Mouse (Mus musculus): Measurements from ENCODE around the gene Gng5. TPM values are rescaled to one million over a fixed set of nuclear protein-coding genes. Genes with fewer than 3 reads are reported as not detected.

Gng5 gene
- polyA plus RNA-seq, 1 experiment from 2014 or later, result 1,038 TPM

DNA sequence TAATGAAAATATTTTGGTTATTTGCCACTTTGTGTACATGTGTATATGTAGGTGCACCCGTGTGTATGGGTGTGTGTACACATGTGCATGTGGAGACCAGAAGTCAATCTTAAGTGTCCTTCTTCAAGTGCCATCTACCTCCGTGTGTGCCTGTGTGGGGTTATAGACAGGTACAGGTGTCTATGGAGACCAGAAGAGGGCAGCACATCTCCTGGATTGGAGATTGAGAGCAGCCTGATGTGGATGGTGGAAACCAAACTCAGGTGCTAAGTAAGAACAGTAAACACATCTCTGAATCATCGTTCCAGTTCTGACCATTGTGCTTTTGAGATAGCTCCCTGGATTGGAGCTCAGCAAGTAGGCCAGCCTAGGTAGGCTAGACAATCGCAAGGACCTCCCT is 13.1 kb upstream of the Gng5 start:
- no peak for ATAC-seq (ENCODE audit: low FRiP score, low TSS enrichment)
- Histone ChIP-seq H3K9me3 (ENCODE audit: control insufficient read depth, low read length) (no peaks in the 10 kb centered on the region), H3K27me3 (ENCODE audit: control insufficient read depth, insufficient read depth, low read length) (no peaks in the 10 kb centered on the region), H3K4me2 (replicated peaks; ENCODE audit: low read depth, low read length) (no peak overlapping the region), H3K4me3 (ENCODE audit: low read length) (no peak overlapping the region), H3K27ac (ENCODE audit: low read depth, low read length) (no peak overlapping the region), H3K36me3 (ENCODE audit: control insufficient read depth, insufficient read depth, low read length) (no peaks in the 10 kb centered on the region), H3K4me1 (ENCODE audit: control insufficient read depth, insufficient read depth, low read length) (no peaks in the 10 kb centered on the region), H3K9ac (ENCODE audit: low read depth, low read length) (no peak overlapping the region)
- 86% methylated on average over 4 of the region's 4 CpGs for WGBS

DNA sequence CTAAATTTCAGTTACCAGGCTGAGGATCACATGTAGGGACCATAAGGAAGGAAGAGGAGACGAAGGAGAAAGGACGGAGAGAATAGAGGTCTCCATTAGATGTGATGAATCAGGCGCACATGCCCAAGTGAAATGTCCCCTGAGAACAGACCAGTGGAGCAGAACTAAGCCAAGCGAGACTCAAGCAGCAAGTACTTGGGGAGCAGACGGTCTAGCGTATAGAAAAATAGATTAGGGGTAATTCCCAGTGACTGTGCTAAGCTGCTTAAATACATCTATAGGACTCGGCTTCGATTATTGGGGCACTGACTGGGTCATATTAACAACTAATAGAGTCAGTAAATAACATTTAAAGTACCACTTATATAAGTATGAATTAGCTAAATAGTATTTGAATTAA is 4.7 kb upstream of the Gng5 start:
- no peaks in the 10 kb centered on the region for H3K36me3 ChIP-seq (ENCODE audit: control insufficient read depth, insufficient read depth, low read length)
- no peak overlapping the region for H3K4me3 ChIP-seq (ENCODE audit: low read length)
- H3K4me1 ChIP-seq (ENCODE audit: control insufficient read depth, insufficient read depth, low read length), result no peaks in the 10 kb centered on the region
- no peak overlapping the region for H3K9ac ChIP-seq (ENCODE audit: low read depth, low read length)
- H3K27me3 ChIP-seq (ENCODE audit: control insufficient read depth, insufficient read depth, low read length), result no peaks in the 10 kb centered on the region
- no peak for ATAC-seq (ENCODE audit: low FRiP score, low TSS enrichment)
- 78% methylated on average over 8 of the region's 8 CpGs for WGBS
- no peak overlapping the region for H3K4me2 ChIP-seq (replicated peaks; ENCODE audit: low read depth, low read length)
- no peaks in the 10 kb centered on the region for H3K9me3 ChIP-seq (ENCODE audit: control insufficient read depth, low read length)
- no peak overlapping the region for H3K27ac ChIP-seq (ENCODE audit: low read depth, low read length)

DNA sequence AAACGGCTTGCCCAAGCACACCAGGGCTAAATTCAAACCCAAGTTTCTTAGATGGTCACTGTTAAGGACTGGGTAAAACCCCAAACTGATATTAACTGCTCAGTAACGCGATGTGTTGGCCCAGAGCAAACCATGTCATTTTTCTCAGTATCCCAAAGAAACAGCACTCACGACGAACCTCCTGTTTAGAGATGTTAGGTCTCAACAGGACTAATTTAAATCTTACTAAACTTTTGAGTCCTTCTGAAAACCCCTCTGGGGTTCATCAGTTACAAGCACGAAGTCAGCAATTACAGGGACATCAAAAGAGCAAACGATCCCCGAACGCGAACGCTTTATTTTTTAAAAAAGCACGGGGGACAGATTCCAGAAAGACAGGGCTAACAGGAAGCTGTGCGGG is 618 bp upstream of the Gng5 start:
- H3K9ac ChIP-seq (ENCODE audit: low read depth, low read length), result peak overlapping the region; percentile 82
- WGBS, result 2% methylated on average over 13 of the region's 13 CpGs

DNA sequence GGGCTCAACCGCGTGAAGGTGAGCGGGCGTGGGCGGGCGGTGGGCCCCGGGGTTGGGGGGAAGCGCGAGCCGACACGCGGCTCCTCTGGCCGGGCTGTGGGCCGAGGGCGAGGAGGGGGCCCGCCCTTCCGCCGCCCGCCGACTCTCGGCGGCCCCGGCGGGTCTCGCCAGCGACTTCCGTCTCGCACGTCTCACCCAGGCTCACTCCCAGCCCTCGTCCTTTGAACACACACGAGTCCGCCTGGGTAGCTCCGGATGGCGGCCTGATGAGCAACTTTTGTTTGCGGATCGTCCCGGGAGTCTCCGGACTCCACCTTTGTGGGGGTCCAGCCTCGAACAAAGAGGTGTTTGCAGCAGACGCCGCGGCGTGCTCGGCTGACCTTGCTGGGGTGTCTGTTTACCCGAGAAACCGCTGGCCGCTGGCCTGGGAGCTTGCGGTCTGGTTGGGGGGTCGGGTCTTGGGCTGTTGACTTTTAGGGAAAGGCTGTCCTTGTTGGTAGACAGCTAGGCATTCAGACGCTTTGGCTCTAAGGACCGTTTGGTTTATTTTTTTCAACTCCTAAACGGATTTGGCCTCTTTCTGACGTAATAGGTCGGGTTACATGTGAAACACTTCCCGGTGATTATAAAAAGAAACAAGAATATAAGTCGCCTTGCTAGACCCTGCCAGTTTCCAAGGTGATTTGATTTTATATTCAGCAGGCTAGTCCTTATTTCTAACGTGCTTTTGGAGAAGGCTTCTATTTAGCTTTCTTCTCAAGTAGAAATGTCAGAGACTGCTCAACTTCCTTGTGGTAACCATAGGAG is 599 bp downstream of the Gng5 start:
- Histone ChIP-seq H3K36me3 (ENCODE audit: control insufficient read depth, insufficient read depth, low read length) (peaks cover 15% of the 10 kb centered on the region), H3K4me1 (ENCODE audit: control insufficient read depth, insufficient read depth, low read length) (peaks cover 9% of the 10 kb centered on the region; the same call in 1 of the 2 replicates), H3K4me3 (ENCODE audit: low read length) (peak overlapping the region; percentile 80), H3K9ac (ENCODE audit: low read depth, low read length) (peak overlapping the region; percentile 82), H3K27ac (ENCODE audit: low read depth, low read length) (peak overlapping the region; percentile 89), H3K27me3 (ENCODE audit: control insufficient read depth, insufficient read depth, low read length) (no peaks in the 10 kb centered on the region), H3K9me3 (ENCODE audit: control insufficient read depth, low read length) (no peaks in the 10 kb centered on the region), H3K4me2 (replicated peaks; ENCODE audit: low read depth, low read length) (peak overlapping the region; percentile 72)
- WGBS, result under 1% methylated on average over 54 of the region's 57 CpGs
- ATAC-seq (ENCODE audit: low FRiP score, low TSS enrichment), result peak; percentile 83

More for the DNA sequence above, 618 bp upstream of the Gng5 start:
- H3K27ac ChIP-seq (ENCODE audit: low read depth, low read length), result peak overlapping the region; percentile 89
- no peak for ATAC-seq (ENCODE audit: low FRiP score, low TSS enrichment)
- peak overlapping the region; percentile 80 for H3K4me3 ChIP-seq (ENCODE audit: low read length)
- H3K9me3 ChIP-seq (ENCODE audit: control insufficient read depth, low read length), result no peaks in the 10 kb centered on the region
- H3K27me3 ChIP-seq (ENCODE audit: control insufficient read depth, insufficient read depth, low read length), result no peaks in the 10 kb centered on the region
- peak overlapping the region; percentile 72 for H3K4me2 ChIP-seq (replicated peaks; ENCODE audit: low read depth, low read length)
- H3K36me3 ChIP-seq (ENCODE audit: control insufficient read depth, insufficient read depth, low read length), result peaks cover 8% of the 10 kb centered on the region
- H3K4me1 ChIP-seq (ENCODE audit: control insufficient read depth, insufficient read depth, low read length), result peaks cover 9% of the 10 kb centered on the region; the same call in 1 of the 2 replicates

DNA sequence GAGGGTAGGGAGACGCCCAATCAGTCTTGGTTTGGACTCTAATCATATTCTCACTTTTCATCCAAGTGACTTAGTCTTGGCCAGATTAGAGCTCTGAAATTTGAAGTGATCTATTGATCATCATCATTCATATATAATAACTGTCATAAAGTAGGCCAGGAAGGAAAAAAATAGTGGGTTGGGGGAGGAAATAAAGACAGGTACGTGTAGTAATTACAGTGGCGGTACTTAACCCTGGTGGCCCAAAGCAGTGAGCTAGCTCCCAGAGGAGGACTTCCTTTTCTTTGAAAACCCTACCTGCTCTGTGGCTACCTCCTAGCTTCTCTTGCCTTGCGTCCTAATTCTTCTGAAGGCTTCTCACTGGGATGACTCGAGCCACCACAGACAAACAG is 1.2 kb downstream of the Gng5 start:
- H3K36me3 ChIP-seq (ENCODE audit: control insufficient read depth, insufficient read depth, low read length), result peaks cover 21% of the 10 kb centered on the region
- no peaks in the 10 kb centered on the region for H3K9me3 ChIP-seq (ENCODE audit: control insufficient read depth, low read length)
- H3K4me1 ChIP-seq (ENCODE audit: control insufficient read depth, insufficient read depth, low read length), result peaks cover 9% of the 10 kb centered on the region; the same call in 1 of the 2 replicates
- no peak for ATAC-seq (ENCODE audit: low FRiP score, low TSS enrichment)
- H3K27me3 ChIP-seq (ENCODE audit: control insufficient read depth, insufficient read depth, low read length), result no peaks in the 10 kb centered on the region
- H3K4me2 ChIP-seq (replicated peaks; ENCODE audit: low read depth, low read length), result peak overlapping the region; percentile 72
- peak overlapping the region; percentile 82 for H3K9ac ChIP-seq (ENCODE audit: low read depth, low read length)
- WGBS, result 7% methylated on average over 5 of the region's 5 CpGs
- peak overlapping the region; percentile 80 for H3K4me3 ChIP-seq (ENCODE audit: low read length)
- H3K27ac ChIP-seq (ENCODE audit: low read depth, low read length), result no peak overlapping the region; the same call in 1 of the 2 replicates

DNA sequence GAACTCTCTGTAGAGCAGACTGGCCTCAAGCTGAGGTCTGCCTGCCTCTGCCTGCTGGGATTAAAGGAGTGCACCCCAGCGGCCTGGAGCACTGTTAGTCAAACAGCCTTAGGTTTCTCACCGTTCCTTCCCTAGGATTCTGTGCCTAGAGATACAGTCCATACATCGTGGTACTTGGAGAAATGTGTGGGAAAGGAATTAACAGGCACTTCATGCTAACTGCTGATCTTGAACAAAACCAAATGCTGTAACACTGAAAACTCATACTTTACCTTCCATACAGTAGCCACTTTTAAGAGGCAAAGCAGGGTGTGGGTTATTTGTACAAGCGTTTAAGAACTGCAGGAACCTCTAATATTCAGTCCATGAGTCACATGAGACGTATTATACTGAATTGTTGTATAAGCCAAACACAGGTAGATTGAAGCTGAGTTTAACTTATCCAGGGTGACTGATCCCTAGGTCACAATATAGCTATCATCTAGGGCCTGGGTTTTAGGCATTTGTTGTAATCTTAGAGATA is 2.1 kb downstream of the Gng5 start:
- H3K27me3 ChIP-seq (ENCODE audit: control insufficient read depth, insufficient read depth, low read length), result no peaks in the 10 kb centered on the region
- H3K9me3 ChIP-seq (ENCODE audit: control insufficient read depth, low read length), result no peaks in the 10 kb centered on the region
- H3K4me3 ChIP-seq (ENCODE audit: low read length), result peak overlapping the region; percentile 80
- no peak for ATAC-seq (ENCODE audit: low FRiP score, low TSS enrichment)
- H3K36me3 ChIP-seq (ENCODE audit: control insufficient read depth, insufficient read depth, low read length), result peaks cover 28% of the 10 kb centered on the region
- 58% methylated on average over 5 of the region's 5 CpGs for WGBS
- H3K4me2 ChIP-seq (replicated peaks; ENCODE audit: low read depth, low read length), result peak overlapping the region; percentile 72
- H3K27ac ChIP-seq (ENCODE audit: low read depth, low read length), result no peak overlapping the region
- H3K4me1 ChIP-seq (ENCODE audit: control insufficient read depth, insufficient read depth, low read length), result peaks cover 9% of the 10 kb centered on the region; the same call in 1 of the 2 replicates
- peak overlapping the region; percentile 82 for H3K9ac ChIP-seq (ENCODE audit: low read depth, low read length)

DNA sequence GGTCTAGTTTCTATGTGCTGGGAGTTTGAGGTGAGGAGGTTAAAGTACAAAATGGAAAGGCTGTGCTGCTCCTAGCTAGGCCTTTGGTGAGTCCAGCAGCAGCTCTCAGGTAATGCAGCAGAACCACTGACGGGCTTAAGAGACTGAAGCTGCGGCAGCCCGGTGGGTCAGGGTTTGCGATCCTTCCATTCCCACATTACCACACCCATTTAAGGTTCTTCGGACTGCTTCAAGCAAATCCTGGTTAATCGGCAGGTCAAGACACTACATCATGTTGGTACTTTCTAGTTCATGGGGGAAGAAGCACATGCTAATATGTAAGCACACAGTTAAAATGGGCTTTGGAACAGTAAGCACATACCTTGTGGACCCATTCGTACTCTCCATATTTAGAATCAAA is 7.1 kb downstream of the Gng5 start:
- H3K4me3 ChIP-seq (ENCODE audit: low read length), result no peak overlapping the region
- H3K36me3 ChIP-seq (ENCODE audit: control insufficient read depth, insufficient read depth, low read length), result peaks cover 69% of the 10 kb centered on the region
- H3K27me3 ChIP-seq (ENCODE audit: control insufficient read depth, insufficient read depth, low read length), result no peaks in the 10 kb centered on the region
- no peak for ATAC-seq (ENCODE audit: low FRiP score, low TSS enrichment)
- no peak overlapping the region for H3K4me2 ChIP-seq (replicated peaks; ENCODE audit: low read depth, low read length)
- no peak overlapping the region for H3K27ac ChIP-seq (ENCODE audit: low read depth, low read length)
- no peak overlapping the region for H3K9ac ChIP-seq (ENCODE audit: low read depth, low read length)
- WGBS, result 92% methylated on average over 7 of the region's 7 CpGs
- no peaks in the 10 kb centered on the region for H3K9me3 ChIP-seq (ENCODE audit: control insufficient read depth, low read length)
- peaks cover 6% of the 10 kb centered on the region; the same call in 1 of the 2 replicates for H3K4me1 ChIP-seq (ENCODE audit: control insufficient read depth, insufficient read depth, low read length)

DNA sequence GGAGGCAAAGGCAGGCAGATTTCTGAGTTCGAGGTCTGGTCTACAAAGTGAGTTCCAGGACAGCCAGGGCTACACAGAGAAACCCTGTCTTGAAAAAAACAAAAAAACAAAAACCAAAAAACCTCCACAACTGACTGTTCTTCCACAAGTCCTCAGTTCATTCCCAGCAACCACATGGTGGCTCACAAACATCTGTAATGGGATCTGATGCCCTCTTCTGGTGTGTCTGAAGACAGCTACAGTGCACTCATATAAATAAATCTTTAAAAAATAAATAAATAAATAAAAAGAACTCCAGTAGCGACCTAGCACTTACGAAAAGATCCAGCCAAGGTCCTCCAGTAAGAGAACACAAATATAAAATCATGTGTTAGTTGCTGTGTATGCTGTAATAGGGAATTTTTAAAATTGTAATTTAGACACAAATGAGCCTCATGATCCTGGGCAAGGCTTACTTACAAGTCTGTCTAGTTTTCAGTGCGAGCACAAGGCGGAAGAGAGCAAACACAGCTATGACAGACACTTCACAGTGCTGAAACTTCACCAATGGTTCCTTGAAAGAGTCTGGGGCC is 20.7 kb downstream of the Gng5 start:
- Histone ChIP-seq H3K4me3 (ENCODE audit: low read length) (peak overlapping the region; percentile 86), H3K36me3 (ENCODE audit: control insufficient read depth, insufficient read depth, low read length) (peaks cover 25% of the 10 kb centered on the region), H3K4me1 (ENCODE audit: control insufficient read depth, insufficient read depth, low read length) (no peaks in the 10 kb centered on the region), H3K27me3 (ENCODE audit: control insufficient read depth, insufficient read depth, low read length) (no peaks in the 10 kb centered on the region), H3K4me2 (replicated peaks; ENCODE audit: low read depth, low read length) (peak overlapping the region; percentile 67), H3K9ac (ENCODE audit: low read depth, low read length) (peak overlapping the region; percentile 89), H3K27ac (ENCODE audit: low read depth, low read length) (peak overlapping the region; percentile 98; the same call in 1 of the 2 replicates), H3K9me3 (ENCODE audit: control insufficient read depth, low read length) (no peaks in the 10 kb centered on the region)
- ATAC-seq (ENCODE audit: low FRiP score, low TSS enrichment), result no peak
- WGBS, result 34% methylated on average over 5 of the region's 5 CpGs

All from kidney, embryonic 14.5 days (tissue).